ENCODE assay signal across 22 mouse cellular contexts in the genomic region with DNA sequence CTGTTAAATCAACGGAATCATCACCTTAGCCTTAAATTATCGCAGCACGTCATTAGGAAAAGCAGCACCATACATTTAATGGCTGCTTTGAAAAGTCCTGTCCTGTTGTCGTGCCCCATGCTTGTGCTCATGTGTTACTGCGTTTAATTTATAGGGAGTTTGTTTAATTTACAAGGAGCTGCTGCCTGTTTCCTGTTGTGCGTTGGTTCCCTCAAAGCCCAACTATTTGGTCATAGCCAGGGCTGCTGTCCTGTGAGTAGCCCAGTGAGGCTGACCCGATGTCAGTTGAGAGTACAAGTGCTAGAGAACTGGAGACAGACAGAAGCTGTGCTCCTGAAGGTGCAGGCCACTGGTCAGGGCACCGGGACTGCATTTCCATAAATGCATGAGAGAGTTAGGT.
DNase-seq lines count a peak whose midpoint lies in the region; ATAC-seq and TF ChIP-seq lines count a peak whose summit lies in the region.
"Had no signal": no experiment of that assay in that cellular context is flagged by ENCODE, and none has a peak within 500 bp of the region (broad histone marks: within the 10 kb centered on the region; RNA-seq: fewer than 3 reads in every experiment).

No protein-coding gene starts in this region.

- no peaks in the 10 kb centered on the region for H3K9me3 ChIP-seq in lung, embryonic 14.5 days (ENCODE audit: low read depth, low read length)
- no peaks in the 10 kb centered on the region for H3K9me3 ChIP-seq in embryonic facial prominence, embryonic 12.5 days
- no peaks in the 10 kb centered on the region for H3K9me3 ChIP-seq in embryonic facial prominence, embryonic 13.5 days
- H3K9me3 ChIP-seq in limb, embryonic 11.5 days (ENCODE audit: control insufficient read depth, low read length) = no peaks in the 10 kb centered on the region
- H3K9me3 ChIP-seq: intestine, embryonic 15.5 days; neural tube, embryonic 13.5 days had no signal

- 41% methylated on average over 8 of the region's 8 CpGs for WGBS in lung, embryonic 14.5 days
- WGBS in lung, adult 2 months = 60% methylated on average over 8 of the region's 8 CpGs
- WGBS in embryonic facial prominence, embryonic 12.5 days = 60% methylated on average over 8 of the region's 8 CpGs
- WGBS in embryonic facial prominence, embryonic 13.5 days = 57% methylated on average over 8 of the region's 8 CpGs
- 16% methylated on average over 8 of the region's 8 CpGs for WGBS in limb, embryonic 11.5 days

- DNase-seq in lung, embryonic 14.5 days = peak; percentile 57
- no peak for DNase-seq in lung, adult 2 months
- DNase-seq in limb, embryonic 11.5 days (ENCODE audit: low spot score) = peak; percentile 48
- DNase-seq in thymus, postnatal 4 days = no peak
- DNase-seq: adrenal gland, adult 8-10 months; cerebellum, adult 11-12 months; cerebellum, postnatal 10 days; liver, postnatal 0 days; retina, postnatal 1 day; right cerebral cortex, postnatal 4 days; thymus, postnatal 14 days had no signal

- H3K4me1 ChIP-seq in lung, embryonic 14.5 days (ENCODE audit: insufficient read depth) = peaks cover 11% of the 10 kb centered on the region; the same call in 1 of the 2 replicates
- no peaks in the 10 kb centered on the region for H3K4me1 ChIP-seq in lung, adult 2 months (ENCODE audit: control insufficient read depth, insufficient read depth, low read length)
- peaks cover 13% of the 10 kb centered on the region; the same call in 1 of the 2 replicates for H3K4me1 ChIP-seq in embryonic facial prominence, embryonic 12.5 days
- H3K4me1 ChIP-seq in embryonic facial prominence, embryonic 13.5 days = peaks cover 34% of the 10 kb centered on the region
- H3K4me1 ChIP-seq in limb, embryonic 11.5 days (ENCODE audit: control insufficient read depth, insufficient read depth, low read length) = peaks cover 11% of the 10 kb centered on the region
- H3K4me1 ChIP-seq: intestine, embryonic 15.5 days had no signal

- no peaks in the 10 kb centered on the region for H3K36me3 ChIP-seq in lung, embryonic 14.5 days (ENCODE audit: insufficient read depth)
- no peaks in the 10 kb centered on the region for H3K36me3 ChIP-seq in embryonic facial prominence, embryonic 12.5 days
- H3K36me3 ChIP-seq in embryonic facial prominence, embryonic 13.5 days = no peaks in the 10 kb centered on the region
- no peaks in the 10 kb centered on the region for H3K36me3 ChIP-seq in limb, embryonic 11.5 days (ENCODE audit: control insufficient read depth, insufficient read depth, low read length)
- H3K36me3 ChIP-seq: intestine, embryonic 15.5 days; neural tube, embryonic 13.5 days had no signal

- no peak overlapping the region for H3K4me3 ChIP-seq in lung, embryonic 14.5 days (ENCODE audit: low read depth, low read length)
- H3K4me3 ChIP-seq in lung, adult 2 months (replicated peaks; ENCODE audit: extremely low read depth, low read depth, low read length) = no peak overlapping the region
- no peak overlapping the region for H3K4me3 ChIP-seq in embryonic facial prominence, embryonic 12.5 days
- H3K4me3 ChIP-seq in embryonic facial prominence, embryonic 13.5 days = no peak overlapping the region
- H3K4me3 ChIP-seq in limb, embryonic 11.5 days (ENCODE audit: low read depth, low read length) = no peak overlapping the region
- H3K4me3 ChIP-seq: intestine, embryonic 15.5 days; left cerebral cortex, adult 2 months; neural tube, embryonic 13.5 days had no signal

- H3K27ac ChIP-seq in lung, embryonic 14.5 days (ENCODE audit: low read depth) = no peak overlapping the region
- H3K27ac ChIP-seq in embryonic facial prominence, embryonic 12.5 days = peak overlapping the region; percentile 72
- H3K27ac ChIP-seq in embryonic facial prominence, embryonic 13.5 days = peak overlapping the region; percentile 81; the same call in 1 of the 2 replicates
- H3K27ac ChIP-seq in limb, embryonic 11.5 days (replicated peaks; ENCODE audit: low read depth, low read length) = no peak overlapping the region
- H3K27ac ChIP-seq: hindbrain, embryonic 14.5 days; intestine, embryonic 15.5 days; left cerebral cortex, adult 2 months; neural tube, embryonic 13.5 days had no signal

- TF ChIP-seq CTCF in lung, embryonic 14.5 days (IDR thresholded peaks at IDR 0.05; ENCODE audit: low read depth) = no peak
- TF ChIP-seq CTCF in lung, adult 2 months (IDR thresholded peaks at IDR 0.05; ENCODE audit: insufficient read depth, low read length) = no peak

- H3K9ac ChIP-seq in lung, embryonic 14.5 days = no peak overlapping the region
- H3K9ac ChIP-seq in embryonic facial prominence, embryonic 12.5 days = no peak overlapping the region
- no peak overlapping the region for H3K9ac ChIP-seq in embryonic facial prominence, embryonic 13.5 days
- H3K9ac ChIP-seq in limb, embryonic 11.5 days (ENCODE audit: low read length) = no peak overlapping the region
- H3K9ac ChIP-seq: forebrain, postnatal 0 days; hindbrain, embryonic 14.5 days; intestine, embryonic 15.5 days; liver, postnatal 0 days; neural tube, embryonic 13.5 days had no signal

- ATAC-seq in lung, embryonic 14.5 days (ENCODE audit: insufficient read depth) = peak; percentile 54; the same call in 1 of the 2 replicates
- no peak for ATAC-seq in embryonic facial prominence, embryonic 12.5 days (ENCODE audit: insufficient number of reproducible peaks, insufficient read depth, low FRiP score, low TSS enrichment)
- no peak for ATAC-seq in embryonic facial prominence, embryonic 13.5 days (ENCODE audit: insufficient number of reproducible peaks, insufficient read depth, low FRiP score, low TSS enrichment, low read depth)
- ATAC-seq in limb, embryonic 11.5 days (ENCODE audit: insufficient number of reproducible peaks, low FRiP score, low TSS enrichment, low read depth) = peak; percentile 60; the same call in 1 of the 2 replicates
- no peak for ATAC-seq in CD4-positive, CD25-positive, alpha-beta regulatory T cell, adult 4 months
- ATAC-seq: activated CD4-positive, CD25-positive, alpha-beta regulatory T cell, adult 4 months; intestine, embryonic 15.5 days; liver, postnatal 0 days had no signal

- TF ChIP-seq POLR2A in lung, adult 2 months (IDR thresholded peaks at IDR 0.05; ENCODE audit: borderline replicate concordance, extremely low read depth, low read depth, low read length) = no peak

- H3K4me2 ChIP-seq in lung, embryonic 14.5 days = peak overlapping the region; percentile 21; the same call in 1 of the 2 replicates
- no peak overlapping the region for H3K4me2 ChIP-seq in embryonic facial prominence, embryonic 12.5 days (replicated peaks)
- H3K4me2 ChIP-seq in embryonic facial prominence, embryonic 13.5 days = peak overlapping the region; percentile 26
- no peak overlapping the region for H3K4me2 ChIP-seq in limb, embryonic 11.5 days (ENCODE audit: low read depth, severe bottlenecking)
- H3K4me2 ChIP-seq: hindbrain, embryonic 14.5 days; intestine, embryonic 15.5 days; liver, embryonic 11.5 days; midbrain, embryonic 11.5 days; neural tube, embryonic 13.5 days had no signal

- H3K27me3 ChIP-seq in lung, embryonic 14.5 days (ENCODE audit: insufficient read depth, low read length) = no peaks in the 10 kb centered on the region
- H3K27me3 ChIP-seq in embryonic facial prominence, embryonic 12.5 days = no peaks in the 10 kb centered on the region
- H3K27me3 ChIP-seq in embryonic facial prominence, embryonic 13.5 days = no peaks in the 10 kb centered on the region
- peaks cover 9% of the 10 kb centered on the region; the same call in 1 of the 2 replicates for H3K27me3 ChIP-seq in limb, embryonic 11.5 days (ENCODE audit: control insufficient read depth, insufficient read depth, low read length)
- H3K27me3 ChIP-seq: intestine, embryonic 15.5 days; neural tube, embryonic 13.5 days had no signal

Comparison
In these comparisons a context has a peak if more than half of its experiments do, and no peak if none do; other contexts are left out.
1. DNase-seq: peak in lung, embryonic 14.5 days (single experiment) and limb, embryonic 11.5 days (single experiment); none in lung, adult 2 months (single experiment) and thymus, postnatal 4 days (single experiment).
2. H3K4me2 ChIP-seq: peak in lung, embryonic 14.5 days (single experiment) and embryonic facial prominence, embryonic 13.5 days (single experiment); none in embryonic facial prominence, embryonic 12.5 days (single experiment) and limb, embryonic 11.5 days (single experiment).
3. ATAC-seq: peak in lung, embryonic 14.5 days (single experiment) and limb, embryonic 11.5 days (single experiment); none in embryonic facial prominence, embryonic 12.5 days (single experiment), embryonic facial prominence, embryonic 13.5 days (single experiment) and CD4-positive, CD25-positive, alpha-beta regulatory T cell, adult 4 months (single experiment).
4. H3K27ac ChIP-seq: peak in embryonic facial prominence, embryonic 12.5 days (single experiment) and embryonic facial prominence, embryonic 13.5 days (single experiment); none in lung, embryonic 14.5 days (single experiment) and limb, embryonic 11.5 days (single experiment).